In genomic region chr14:79030715-79031114, GRCm38 (mm10) we compare ENCODE assay signal across 12 mouse cellular contexts.
DNase-seq lines count a peak whose midpoint lies in the region; ATAC-seq and TF ChIP-seq lines count a peak whose summit lies in the region.
"Had no signal": no experiment of that assay in that cellular context is flagged by ENCODE, and none has a peak within 500 bp of the region (broad histone marks: within the 10 kb centered on the region; RNA-seq: fewer than 3 reads in every experiment).

No protein-coding gene starts in this region.

- peak; percentile 11 to 15 for DNase-seq in cerebellum, postnatal 10 days
- no peak for DNase-seq in cerebellum, postnatal 36 days
- DNase-seq in lung, postnatal 0 days (ENCODE audit: low spot score) = no peak
- DNase-seq in lung, postnatal 4 days = no peak
- DNase-seq in ZHBTc4 (ENCODE audit: low read depth, low spot score) = peak; percentile 11
- DNase-seq in stomach, postnatal 0 days (ENCODE audit: low spot score) = no peak
- no peak for DNase-seq in gastrocnemius, postnatal 36 days
- DNase-seq: lung, postnatal 10 days had no signal

- H3K9ac ChIP-seq in lung, postnatal 0 days (replicated peaks; ENCODE audit: low read depth) = no peak overlapping the region
- H3K9ac ChIP-seq in stomach, postnatal 0 days (ENCODE audit: low read length) = no peak overlapping the region
- H3K9ac ChIP-seq in intestine, postnatal 0 days (ENCODE audit: low read depth, low read length) = no peak overlapping the region
- H3K9ac ChIP-seq: hindbrain, embryonic 14.5 days had no signal

- H3K4me3 ChIP-seq in lung, postnatal 0 days (ENCODE audit: low read depth, low read length) = no peak overlapping the region
- no peak overlapping the region for H3K4me3 ChIP-seq in stomach, postnatal 0 days (ENCODE audit: low read depth, low read length)
- H3K4me3 ChIP-seq in intestine, postnatal 0 days (ENCODE audit: low read depth, low read length) = no peak overlapping the region
- H3K4me3 ChIP-seq: embryonic facial prominence, embryonic 10.5 days; heart, embryonic 10.5 days had no signal

- no peak overlapping the region for H3K27ac ChIP-seq in lung, postnatal 0 days (ENCODE audit: low read length)
- no peak overlapping the region for H3K27ac ChIP-seq in stomach, postnatal 0 days (replicated peaks)
- H3K27ac ChIP-seq in intestine, postnatal 0 days (ENCODE audit: low read depth, low read length) = no peak overlapping the region
- H3K27ac ChIP-seq: embryonic facial prominence, embryonic 10.5 days; heart, embryonic 10.5 days; hindbrain, embryonic 14.5 days had no signal

- no peaks in the 10 kb centered on the region for H3K9me3 ChIP-seq in lung, postnatal 0 days (ENCODE audit: low read length)
- H3K9me3 ChIP-seq in stomach, postnatal 0 days (ENCODE audit: control insufficient read depth, low read length) = no peaks in the 10 kb centered on the region
- H3K9me3 ChIP-seq in intestine, postnatal 0 days (ENCODE audit: control insufficient read depth) = no peaks in the 10 kb centered on the region
- H3K9me3 ChIP-seq: embryonic facial prominence, embryonic 10.5 days; heart, embryonic 10.5 days had no signal

- peaks cover 10% of the 10 kb centered on the region; the same call in 1 of the 2 replicates for H3K4me1 ChIP-seq in lung, postnatal 0 days (ENCODE audit: insufficient read depth, low read depth, low read length)
- H3K4me1 ChIP-seq in stomach, postnatal 0 days (replicated peaks; ENCODE audit: control insufficient read depth, insufficient read depth) = no peaks in the 10 kb centered on the region
- no peaks in the 10 kb centered on the region for H3K4me1 ChIP-seq in intestine, postnatal 0 days (replicated peaks; ENCODE audit: control insufficient read depth, insufficient read depth, low read length)

- peak; percentile 36; the same call in 1 of the 2 replicates for TF ChIP-seq CTCF in lung, postnatal 0 days (IDR thresholded peaks at IDR 0.05)
- TF ChIP-seq CTCF in stomach, postnatal 0 days (IDR thresholded peaks at IDR 0.05; ENCODE audit: low read depth) = peak; percentile 32
- no peak; the same call in 1 of the 2 replicates for TF ChIP-seq CTCF in intestine, postnatal 0 days (IDR thresholded peaks at IDR 0.05; ENCODE audit: low read depth)

- no peak for TF ChIP-seq EP300 in lung, postnatal 0 days (IDR thresholded peaks at IDR 0.05)
- TF ChIP-seq EP300 in stomach, postnatal 0 days (optimal IDR thresholded peaks at IDR 0.05) = no peak

- no peaks in the 10 kb centered on the region for H3K27me3 ChIP-seq in lung, postnatal 0 days (replicated peaks; ENCODE audit: insufficient read depth, low read length)
- H3K27me3 ChIP-seq in stomach, postnatal 0 days (ENCODE audit: control insufficient read depth, insufficient read depth, low read length) = no peaks in the 10 kb centered on the region
- no peaks in the 10 kb centered on the region for H3K27me3 ChIP-seq in intestine, postnatal 0 days (replicated peaks; ENCODE audit: control insufficient read depth, insufficient read depth, low read length)

- no peak overlapping the region for H3K4me2 ChIP-seq in lung, postnatal 0 days (replicated peaks; ENCODE audit: low read depth, low read length)
- H3K4me2 ChIP-seq in stomach, postnatal 0 days (replicated peaks; ENCODE audit: low read depth) = no peak overlapping the region
- H3K4me2 ChIP-seq in intestine, postnatal 0 days (replicated peaks; ENCODE audit: low read depth) = no peak overlapping the region
- H3K4me2 ChIP-seq: hindbrain, embryonic 14.5 days had no signal

- WGBS in lung, postnatal 0 days = 86% methylated on average over 3 of the region's 3 CpGs
- WGBS in stomach, postnatal 0 days = 91% methylated on average over 3 of the region's 3 CpGs
- WGBS in intestine, postnatal 0 days = 94% methylated on average over 3 of the region's 3 CpGs

- no peak for ATAC-seq in lung, postnatal 0 days
- no peak for ATAC-seq in stomach, postnatal 0 days (ENCODE audit: low FRiP score, low TSS enrichment)
- ATAC-seq in intestine, postnatal 0 days = no peak

- intact Hi-C loops in gastrocnemius, postnatal 36 days (cut with DNase I) = loop anchor here (10.0 kb wide), 1 partner anchor 74 kb away; no protein-coding TSS in a partner anchor

- no peaks in the 10 kb centered on the region for H3K36me3 ChIP-seq in lung, postnatal 0 days (ENCODE audit: insufficient read depth, low read length)
- H3K36me3 ChIP-seq in stomach, postnatal 0 days (ENCODE audit: control insufficient read depth, insufficient read depth, low read length) = no peaks in the 10 kb centered on the region
- peaks cover 13% of the 10 kb centered on the region; the same call in 1 of the 2 replicates for H3K36me3 ChIP-seq in intestine, postnatal 0 days (ENCODE audit: control insufficient read depth, insufficient read depth)
- H3K36me3 ChIP-seq: embryonic facial prominence, embryonic 10.5 days; heart, embryonic 10.5 days had no signal

Comparison
In these comparisons a context has a peak if more than half of its experiments do, and no peak if none do; other contexts are left out.
1. DNase-seq: peak in cerebellum, postnatal 10 days (2 of 2) and ZHBTc4 (single experiment); none in cerebellum, postnatal 36 days (0 of 2), lung, postnatal 0 days (single experiment), lung, postnatal 4 days (0 of 2), stomach, postnatal 0 days (single experiment) and gastrocnemius, postnatal 36 days (0 of 2).